Mouse (Mus musculus) kidney, embryonic 16.5 days (tissue): ENCODE measurements around the gene Vmn1r199. TPM values are rescaled to one million over a fixed set of nuclear protein-coding genes. Genes with fewer than 3 reads are reported as not detected.

ENCODE experiments used
- polyA plus RNA-seq: library from polyadenylated mRNA; unstranded; fragments of >200 nt; fragmentation: Nextera tagmentation; extraction: Ambion mirVana; gene quantifications from 2 replicates; pipeline ENCODE4 v1.2.1, GENCODE M21; 2015

The Vmn1r199 gene
- polyA plus RNA-seq, 1 experiment from 2014 or later, result not detected

Other genes starting within 250 kb of the Vmn1r199 start
- not detected in 2 replicates for gene Vmn1r191, start 195.8 kb upstream of the Vmn1r199 start, polyA plus RNA-seq
- not detected in 2 replicates for gene Vmn1r192, start 188.7 kb upstream of the Vmn1r199 start, polyA plus RNA-seq
- not detected in 2 replicates for gene Vmn1r193, start 156.7 kb upstream of the Vmn1r199 start, polyA plus RNA-seq
- not detected in 2 replicates for gene Vmn1r194, start 135.6 kb upstream of the Vmn1r199 start, polyA plus RNA-seq
- gene Vmn1r195, start 109.3 kb upstream of the Vmn1r199 start, polyA plus RNA-seq, result not detected in 2 replicates
- gene Vmn1r196, start 89.9 kb upstream of the Vmn1r199 start, polyA plus RNA-seq, result not detected in 2 replicates
- not detected in 2 replicates for gene Vmn1r197, start 55.2 kb upstream of the Vmn1r199 start, polyA plus RNA-seq
- gene Vmn1r198, start 29.5 kb upstream of the Vmn1r199 start, polyA plus RNA-seq, result not detected in 2 replicates
- gene Vmn1r200, start 10.6 kb downstream of the Vmn1r199 start, polyA plus RNA-seq, result not detected in 2 replicates
- not detected in 2 replicates for gene Vmn1r201, start 92.1 kb downstream of the Vmn1r199 start, polyA plus RNA-seq
- not detected in 2 replicates for gene Vmn1r202, start 125.6 kb downstream of the Vmn1r199 start, polyA plus RNA-seq
- not detected in 2 replicates for gene Vmn1r203, start 138.3 kb downstream of the Vmn1r199 start, polyA plus RNA-seq
- not detected in 2 replicates for gene Vmn1r204, start 173.4 kb downstream of the Vmn1r199 start, polyA plus RNA-seq
- not detected in 2 replicates for gene Vmn1r205, start 213.2 kb downstream of the Vmn1r199 start, polyA plus RNA-seq
- not detected in 2 replicates for gene Vmn1r206, start 244.4 kb downstream of the Vmn1r199 start, polyA plus RNA-seq